Mouse (Mus musculus) bone marrow macrophage, adult 2 months (primary cell): ENCODE data around the gene Dnmt3c.

Experiments used
- CTCF ChIP-seq: IDR thresholded peaks from 2 replicates; pipeline ENCODE4 v1.5.1; 2012; ENCODE audit warnings: low read depth, mild to moderate bottlenecking, low read length, moderate library complexity
- POLR2A ChIP-seq: IDR thresholded peaks from 2 replicates; pipeline ENCODE4 v1.6.1; 2012; ENCODE audit warnings: mild to moderate bottlenecking, low read depth, low read length, borderline replicate concordance

- TF ChIP-seq CTCF: no peak
- no peak for TF ChIP-seq POLR2A
Observed at GRCm38 (mm10) chr2:153762121-153762520, 65.7 kb downstream of the Dnmt3c start.
